Mouse (Mus musculus) brain, embryonic 14.5 days (tissue): ENCODE measurements around the gene Lsamp. TPM values are rescaled to one million over a fixed set of nuclear protein-coding genes. Genes with fewer than 3 reads are reported as not detected.

ENCODE experiments used
- DNase-seq: peaks from one replicate; pipeline ENCODE4 v3.0.0-alpha.2; 2011; ENCODE audit warnings: low read depth
- CTCF ChIP-seq: fragments of 200-500 bp; IDR thresholded peaks from 2 replicates; pipeline ENCODE4 v1.5.1; 2012; ENCODE audit warnings: inconsistent platforms, mild to moderate bottlenecking, moderate library complexity, borderline replicate concordance; ENCODE audit not compliant: insufficient read depth, insufficient read length; ENCODE audit errors: extremely low read depth
- POLR2A ChIP-seq: fragments of 200-500 bp; IDR thresholded peaks from 2 replicates; pipeline ENCODE4 v1.6.1; 2012; ENCODE audit warnings: mild to moderate bottlenecking, inconsistent platforms, borderline replicate concordance; ENCODE audit not compliant: poor library complexity, insufficient read depth, insufficient read length, severe bottlenecking; ENCODE audit errors: extremely low read depth
- polyA plus RNA-seq: library from polyadenylated mRNA; depleted of rRNA; stranded (reverse); fragments of >200 nt; gene quantifications from 2 replicates; pipeline ENCODE4 v1.2.3, GENCODE M21; 2012

The Lsamp gene
- polyA plus RNA-seq, 1 experiment: 45.1 TPM

GRCm38 (mm10) chr16:41090092-41090491 is 1105.9 kb downstream of the Lsamp start:
- DNase-seq: peak; percentile 24
- TF ChIP-seq CTCF (no peak), POLR2A (no peak)

- peak; percentile 53 for DNase-seq
- TF ChIP-seq CTCF (no peak), POLR2A (no peak)
Observed at GRCm38 (mm10) chr16:41091259-41091658, 1107.1 kb downstream of the Lsamp start.

- TF ChIP-seq CTCF (no peak), POLR2A (no peak)
- no peak for DNase-seq
Observed at GRCm38 (mm10) chr16:41102805-41103204, 1118.6 kb downstream of the Lsamp start.

GRCm38 (mm10) chr16:41124361-41124760 is 1140.2 kb downstream of the Lsamp start:
- no peak for DNase-seq
- TF ChIP-seq POLR2A (no peak), CTCF (no peak)

GRCm38 (mm10) chr16:41125051-41125450 is 1140.9 kb downstream of the Lsamp start:
- TF ChIP-seq POLR2A: no peak
- no peak for TF ChIP-seq CTCF
- peak; percentile 33 for DNase-seq

- DNase-seq: peak; percentile 79
Observed at GRCm38 (mm10) chr16:41131053-41131452, 1146.9 kb downstream of the Lsamp start.

GRCm38 (mm10) chr16:41172839-41173238 is 1188.7 kb downstream of the Lsamp start:
- DNase-seq: peak; percentile 40
- no peak for TF ChIP-seq POLR2A
- no peak for TF ChIP-seq CTCF

More at GRCm38 (mm10) chr16:41131053-41131452, 1146.9 kb downstream of the Lsamp start:
- TF ChIP-seq POLR2A (no peak), CTCF (peak; percentile 61; the same call in 1 of the 2 replicates)

GRCm38 (mm10) chr16:41179557-41179956 is 1195.4 kb downstream of the Lsamp start:
- peak; percentile 77 for DNase-seq
- no peak for TF ChIP-seq POLR2A
- TF ChIP-seq CTCF: no peak

- DNase-seq: peak; percentile 37
- TF ChIP-seq POLR2A: no peak
- TF ChIP-seq CTCF: no peak
Observed at GRCm38 (mm10) chr16:41180867-41181266, 1196.7 kb downstream of the Lsamp start.

- TF ChIP-seq POLR2A: no peak
- TF ChIP-seq CTCF: no peak
- DNase-seq: no peak
Observed at GRCm38 (mm10) chr16:41210055-41210454, 1225.9 kb downstream of the Lsamp start.

- DNase-seq: peak; percentile 59
- TF ChIP-seq POLR2A (no peak), CTCF (no peak)
Observed at GRCm38 (mm10) chr16:41235829-41236228, 1251.7 kb downstream of the Lsamp start.

- TF ChIP-seq POLR2A (no peak), CTCF (no peak)
- DNase-seq: no peak
Observed at GRCm38 (mm10) chr16:41242841-41243240, 1258.7 kb downstream of the Lsamp start.
